Mouse (Mus musculus): Measurements from ENCODE around the gene Cask. TPM values are rescaled to one million over a fixed set of nuclear protein-coding genes. Genes with fewer than 3 reads are reported as not detected.

Cask gene
- total RNA-seq, 4 experiments from 2014 or later, result 102 to 113 (median 107) TPM

- peak; percentile 25 to 45 for DNase-seq (ENCODE audit: low spot score in 2 of 2)
These were observed 381.7 kb downstream of the Cask start for GRCm38 (mm10) chrX:13469160-13470116.

- DNase-seq (ENCODE audit: low spot score in 2 of 2), result no peak
These were observed 384.0 kb downstream of the Cask start for GRCm38 (mm10) chrX:13467121-13467571.

Small RNA genes lying within 50 kb of the gene (microRNA-seq; reads per million reads assigned to microRNA genes)
- 0 reads per million in 2 experiments for gene Gm25246

Other genes with a start within 250 kb of the Cask start
- gene Gpr34, start 219.3 kb downstream of the Cask start, total RNA-seq (2022), result 10 to 100 TPM; 11.0 to 45.2 (median 20.5) TPM
- gene Gpr82, start 190.0 kb downstream of the Cask start, total RNA-seq (2022), result not detected